Mouse (Mus musculus): ENCODE data around the gene Hpse2. TPM values are rescaled to one million over a fixed set of nuclear protein-coding genes. Genes with fewer than 3 reads are reported as not detected.

Gene Hpse2
- polyA plus RNA-seq, 1 experiment = not detected

- Histone ChIP-seq H3K4me3 (no peak overlapping the region), H3K4me2 (ENCODE audit: low read depth) (no peak overlapping the region), H3K36me3 (ENCODE audit: control insufficient read depth, insufficient read depth) (no peaks in the 10 kb centered on the region), H3ac (ENCODE audit: control insufficient read depth, insufficient read length) (no peak overlapping the region), H3K79me2 (ENCODE audit: control insufficient read depth, insufficient read depth) (no peaks in the 10 kb centered on the region), H3K27me3 (ENCODE audit: control insufficient read depth, insufficient read depth, insufficient read length) (no peaks in the 10 kb centered on the region)
- TF ChIP-seq POLR2AphosphoS2 (IDR thresholded peaks at IDR 0.05; ENCODE audit: insufficient read length, low read depth) (no peak), MYOD1 (IDR thresholded peaks at IDR 0.05; ENCODE audit: control insufficient read depth in 1 of 3, insufficient read length in 2 of 3, low read depth in 2 of 3) (no peak), MYOG (IDR thresholded peaks at IDR 0.05; ENCODE audit: control insufficient read depth in 1 of 3, insufficient read depth in 1 of 3, insufficient read length in 2 of 3, low read depth in 2 of 3) (no peak), E2F4 (IDR thresholded peaks at IDR 0.05; ENCODE audit: insufficient read depth) (no peak)
Observed at GRCm38 (mm10) chr19:43096915-43097314, 291.2 kb downstream of the Hpse2 start.

GRCm38 (mm10) chr19:43087216-43087615 lies 300.9 kb downstream of the Hpse2 start:
- Histone ChIP-seq H3K4me2 (ENCODE audit: low read depth) (no peak overlapping the region), H3K36me3 (ENCODE audit: control insufficient read depth, insufficient read depth) (no peaks in the 10 kb centered on the region), H3K79me2 (ENCODE audit: control insufficient read depth, insufficient read depth) (no peaks in the 10 kb centered on the region), H3ac (ENCODE audit: control insufficient read depth, insufficient read length) (no peak overlapping the region), H3K27me3 (ENCODE audit: control insufficient read depth, insufficient read depth, insufficient read length) (no peaks in the 10 kb centered on the region), H3K4me3 (no peak overlapping the region)
- no peak for TF ChIP-seq REST (IDR thresholded peaks at IDR 0.05; ENCODE audit: insufficient read depth, insufficient read length)
- no peak for TF ChIP-seq CEBPB (IDR thresholded peaks at IDR 0.05; ENCODE audit: insufficient read depth, poor library complexity, severe bottlenecking)
- no peak for TF ChIP-seq MYOG (IDR thresholded peaks at IDR 0.05; ENCODE audit: control insufficient read depth in 1 of 3, insufficient read depth in 1 of 3, insufficient read length in 2 of 3, low read depth in 2 of 3)
- TF ChIP-seq MAX (IDR thresholded peaks at IDR 0.05; ENCODE audit: low read depth) = no peak
- no peak for TF ChIP-seq USF1 (IDR thresholded peaks at IDR 0.05; ENCODE audit: low read depth)
- no peak for TF ChIP-seq MYOD1 (IDR thresholded peaks at IDR 0.05; ENCODE audit: control insufficient read depth in 1 of 3, insufficient read length in 2 of 3, low read depth in 2 of 3)
- no peak for TF ChIP-seq POLR2AphosphoS2 (IDR thresholded peaks at IDR 0.05; ENCODE audit: insufficient read length, low read depth)
- no peak for TF ChIP-seq TCF3 (IDR thresholded peaks at IDR 0.05; ENCODE audit: insufficient read length, low read depth)
- TF ChIP-seq SRF (IDR thresholded peaks at IDR 0.05; ENCODE audit: control insufficient read depth, insufficient read length, low read depth) = no peak
- TF ChIP-seq TCF12 (IDR thresholded peaks at IDR 0.05; ENCODE audit: insufficient read depth, poor library complexity, severe bottlenecking) = no peak
- no peak for TF ChIP-seq E2F4 (IDR thresholded peaks at IDR 0.05; ENCODE audit: insufficient read depth)
- no peak for TF ChIP-seq POLR2A (IDR thresholded peaks at IDR 0.05; ENCODE audit: insufficient read length, low read depth)

- no peak for TF ChIP-seq USF1 (IDR thresholded peaks at IDR 0.05; ENCODE audit: low read depth)
- no peak for TF ChIP-seq E2F4 (IDR thresholded peaks at IDR 0.05; ENCODE audit: insufficient read depth)
- no peak for TF ChIP-seq MAX (IDR thresholded peaks at IDR 0.05; ENCODE audit: low read depth)
- no peak for TF ChIP-seq TCF12 (IDR thresholded peaks at IDR 0.05; ENCODE audit: insufficient read depth, poor library complexity, severe bottlenecking)
- TF ChIP-seq REST (IDR thresholded peaks at IDR 0.05; ENCODE audit: insufficient read depth, insufficient read length) = no peak
- no peak for TF ChIP-seq SRF (IDR thresholded peaks at IDR 0.05; ENCODE audit: control insufficient read depth, insufficient read length, low read depth)
- no peak for TF ChIP-seq MYOD1 (IDR thresholded peaks at IDR 0.05; ENCODE audit: control insufficient read depth in 1 of 3, insufficient read length in 2 of 3, low read depth in 2 of 3)
- H3ac ChIP-seq (ENCODE audit: control insufficient read depth, insufficient read length) = no peak overlapping the region
- no peaks in the 10 kb centered on the region for H3K36me3 ChIP-seq (ENCODE audit: control insufficient read depth, insufficient read depth)
- no peaks in the 10 kb centered on the region for H3K79me2 ChIP-seq (ENCODE audit: control insufficient read depth, insufficient read depth)
- no peak overlapping the region for H3K4me2 ChIP-seq (ENCODE audit: low read depth)
- H3K27me3 ChIP-seq (ENCODE audit: control insufficient read depth, insufficient read depth, insufficient read length) = no peaks in the 10 kb centered on the region
- H3K4me3 ChIP-seq = no peak overlapping the region
Observed at GRCm38 (mm10) chr19:43064155-43064554, 324.0 kb downstream of the Hpse2 start.

GRCm38 (mm10) chr19:43044506-43044905 lies 343.6 kb downstream of the Hpse2 start:
- TF ChIP-seq MYOG (IDR thresholded peaks at IDR 0.05; ENCODE audit: control insufficient read depth in 1 of 3, insufficient read depth in 1 of 3, insufficient read length in 2 of 3, low read depth in 2 of 3) (no peak), TCF3 (IDR thresholded peaks at IDR 0.05; ENCODE audit: insufficient read length, low read depth) (no peak), MAX (IDR thresholded peaks at IDR 0.05; ENCODE audit: low read depth) (no peak), SRF (IDR thresholded peaks at IDR 0.05; ENCODE audit: control insufficient read depth, insufficient read length, low read depth) (no peak), REST (IDR thresholded peaks at IDR 0.05; ENCODE audit: insufficient read depth, insufficient read length) (no peak), E2F4 (IDR thresholded peaks at IDR 0.05; ENCODE audit: insufficient read depth) (no peak), TCF12 (IDR thresholded peaks at IDR 0.05; ENCODE audit: insufficient read depth, poor library complexity, severe bottlenecking) (no peak), POLR2AphosphoS2 (IDR thresholded peaks at IDR 0.05; ENCODE audit: insufficient read length, low read depth) (no peak), MYOD1 (IDR thresholded peaks at IDR 0.05; ENCODE audit: control insufficient read depth in 1 of 3, insufficient read length in 2 of 3, low read depth in 2 of 3) (no peak), USF1 (IDR thresholded peaks at IDR 0.05; ENCODE audit: low read depth) (no peak), POLR2A (IDR thresholded peaks at IDR 0.05; ENCODE audit: insufficient read length, low read depth) (no peak)
- no peaks in the 10 kb centered on the region for H3K79me2 ChIP-seq (ENCODE audit: control insufficient read depth, insufficient read depth)
- H3ac ChIP-seq (ENCODE audit: control insufficient read depth, insufficient read length) = no peak overlapping the region
- no peaks in the 10 kb centered on the region for H3K27me3 ChIP-seq (ENCODE audit: control insufficient read depth, insufficient read depth, insufficient read length)
- H3K36me3 ChIP-seq (ENCODE audit: control insufficient read depth, insufficient read depth) = no peaks in the 10 kb centered on the region
- H3K4me3 ChIP-seq = no peak overlapping the region
- no peak overlapping the region for H3K4me2 ChIP-seq (ENCODE audit: low read depth)

GRCm38 (mm10) chr19:43042721-43043120 lies 345.4 kb downstream of the Hpse2 start:
- H3K27me3 ChIP-seq (ENCODE audit: control insufficient read depth, insufficient read depth, insufficient read length) = no peaks in the 10 kb centered on the region
- H3K36me3 ChIP-seq (ENCODE audit: control insufficient read depth, insufficient read depth) = no peaks in the 10 kb centered on the region
- no peak overlapping the region for H3K4me3 ChIP-seq
- TF ChIP-seq E2F4 (IDR thresholded peaks at IDR 0.05; ENCODE audit: insufficient read depth) = no peak
- TF ChIP-seq POLR2AphosphoS2 (IDR thresholded peaks at IDR 0.05; ENCODE audit: insufficient read length, low read depth) = no peak
- TF ChIP-seq SRF (IDR thresholded peaks at IDR 0.05; ENCODE audit: control insufficient read depth, insufficient read length, low read depth) = no peak
- no peak for TF ChIP-seq REST (IDR thresholded peaks at IDR 0.05; ENCODE audit: insufficient read depth, insufficient read length)
- TF ChIP-seq TCF3 (IDR thresholded peaks at IDR 0.05; ENCODE audit: insufficient read length, low read depth) = no peak
- no peak for TF ChIP-seq MYOG (IDR thresholded peaks at IDR 0.05; ENCODE audit: control insufficient read depth in 1 of 3, insufficient read depth in 1 of 3, insufficient read length in 2 of 3, low read depth in 2 of 3)
- no peak for TF ChIP-seq USF1 (IDR thresholded peaks at IDR 0.05; ENCODE audit: low read depth)
- TF ChIP-seq POLR2A (IDR thresholded peaks at IDR 0.05; ENCODE audit: insufficient read length, low read depth) = no peak
- no peak for TF ChIP-seq MAX (IDR thresholded peaks at IDR 0.05; ENCODE audit: low read depth)
- TF ChIP-seq MYOD1 (IDR thresholded peaks at IDR 0.05; ENCODE audit: control insufficient read depth in 1 of 3, insufficient read length in 2 of 3, low read depth in 2 of 3) = no peak
- no peak for TF ChIP-seq CEBPB (IDR thresholded peaks at IDR 0.05; ENCODE audit: insufficient read depth, poor library complexity, severe bottlenecking)
- TF ChIP-seq TCF12 (IDR thresholded peaks at IDR 0.05; ENCODE audit: insufficient read depth, poor library complexity, severe bottlenecking) = no peak
- no peaks in the 10 kb centered on the region for H3K79me2 ChIP-seq (ENCODE audit: control insufficient read depth, insufficient read depth)
- H3ac ChIP-seq (ENCODE audit: control insufficient read depth, insufficient read length) = no peak overlapping the region
- no peak overlapping the region for H3K4me2 ChIP-seq (ENCODE audit: low read depth)
